Mouse (Mus musculus) embryonic facial prominence, embryonic 11.5 days (tissue): ENCODE measurements around the gene Clip2. TPM values are rescaled to one million over a fixed set of nuclear protein-coding genes. Genes with fewer than 3 reads are reported as not detected.

Experiments
- ATAC-seq: fragments of 200-750 bp; cut with Nextera tagmentation; replicated peaks from 2 replicates; pipeline ENCODE4 v1.8.0; 2017; ENCODE audit warnings: low read depth; ENCODE audit not compliant: insufficient number of reproducible peaks, low FRiP score, low TSS enrichment
- DNase-seq: peaks from one replicate; pipeline ENCODE4 v3.0.0-alpha.2; 2015; ENCODE audit warnings: low spot score
- H3K27ac ChIP-seq: fragments of 300-500 bp; sonication (generic); replicated peaks from 2 replicates; pipeline ENCODE4 v1.5.1; 2014; ENCODE audit warnings: mild to moderate bottlenecking, low read depth, low read length, control low read depth
- H3K27me3 ChIP-seq: fragments of 300-500 bp; sonication (generic); 2 replicates; pipeline ENCODE4 v1.6.1; 2014; ENCODE audit warnings: mild to moderate bottlenecking, low read length, moderate library complexity, mixed read lengths; ENCODE audit not compliant: control insufficient read depth, insufficient read depth
- H3K36me3 ChIP-seq: fragments of 300-500 bp; sonication (generic); replicated peaks from 2 replicates; pipeline ENCODE4 v1.6.1; 2014; ENCODE audit warnings: low read depth, mild to moderate bottlenecking, low read length, moderate library complexity, mixed read lengths; ENCODE audit not compliant: control insufficient read depth, insufficient read depth
- H3K4me1 ChIP-seq: fragments of 300-500 bp; sonication (generic); 2 replicates; pipeline ENCODE4 v1.6.1; 2014; ENCODE audit warnings: low read length, mixed read lengths; ENCODE audit not compliant: control insufficient read depth, insufficient read depth
- H3K4me2 ChIP-seq: fragments of 300-500 bp; sonication (generic); 2 replicates; pipeline ENCODE4 v1.6.1; 2014; ENCODE audit warnings: low read depth, mild to moderate bottlenecking, control low read depth, low read length, moderate library complexity
- H3K4me3 ChIP-seq: fragments of 300-500 bp; sonication (generic); 2 replicates; pipeline ENCODE4 v1.5.1; 2014; ENCODE audit warnings: low read depth, low read length, control low read depth
- H3K9ac ChIP-seq: fragments of 300-500 bp; sonication (generic); replicated peaks from 2 replicates; pipeline ENCODE4 v1.6.1; 2014; ENCODE audit warnings: mild to moderate bottlenecking, control low read depth, low read length
- H3K9me3 ChIP-seq: fragments of 300-500 bp; sonication (generic); replicated peaks from 2 replicates; pipeline ENCODE4 v1.6.1; 2016; ENCODE audit warnings: mild to moderate bottlenecking, low read length, inconsistent platforms, mixed read lengths; ENCODE audit not compliant: control insufficient read depth
- WGBS: fragments of 180-500 bp; shearing (Covaris S2); extraction: QIAGEN DNeasy Blood & Tissue Kit; methylation state at CpG from one replicate; pipeline ENCODE4 v1.1.7; 2014; 5-methylcytosine and 5-hydroxymethylcytosine counted together
- polyA plus RNA-seq: library from polyadenylated mRNA; unstranded; fragments of >200 nt; fragmentation: Nextera tagmentation; extraction: Ambion mirVana; gene quantifications from 2 replicates; pipeline ENCODE4 v1.2.1, GENCODE M21; 2014

Gene Clip2
- polyA plus RNA-seq, 1 experiment from 2014 or later = 4.6 TPM

DNA sequence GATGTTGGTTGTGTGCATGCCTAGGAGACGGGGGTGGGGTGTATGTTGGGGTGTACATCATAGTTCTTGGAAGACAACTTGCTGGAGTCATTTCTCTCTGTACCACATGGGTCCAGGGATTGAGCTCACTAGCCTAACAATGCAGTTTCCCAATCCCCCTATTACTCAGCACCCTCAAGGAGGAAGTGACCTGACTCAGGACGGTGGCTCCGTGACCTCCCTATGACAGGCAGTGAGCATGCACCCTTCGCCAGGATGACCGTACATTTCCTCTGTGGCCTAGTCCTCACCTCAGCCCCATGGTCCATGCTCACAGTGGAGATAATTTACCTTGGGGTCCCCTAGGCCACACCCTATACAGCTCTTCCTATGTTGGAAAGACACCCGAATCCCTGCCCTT lies 19.8 kb downstream of the Clip2 start:
- no peak overlapping the region for H3K27ac ChIP-seq
- no peak for DNase-seq
- no peak overlapping the region for H3K9ac ChIP-seq
- no peaks in the 10 kb centered on the region; the same call in 1 of the 2 replicates for H3K4me1 ChIP-seq
- no peaks in the 10 kb centered on the region for H3K9me3 ChIP-seq
- H3K36me3 ChIP-seq = no peaks in the 10 kb centered on the region; the same call in 1 of the 2 replicates
- H3K27me3 ChIP-seq = no peaks in the 10 kb centered on the region
- H3K4me3 ChIP-seq = no peak overlapping the region
- H3K4me2 ChIP-seq = no peak overlapping the region
- ATAC-seq = no peak
- WGBS = 97% methylated on average over 6 of the region's 6 CpGs

GRCm38 (mm10) chr5:134531585-134531984 lies 20.6 kb downstream of the Clip2 start:
- no peaks in the 10 kb centered on the region; the same call in 1 of the 2 replicates for H3K36me3 ChIP-seq
- no peak overlapping the region for H3K27ac ChIP-seq
- H3K4me2 ChIP-seq = no peak overlapping the region
- DNase-seq = no peak
- H3K4me1 ChIP-seq = no peaks in the 10 kb centered on the region; the same call in 1 of the 2 replicates
- H3K27me3 ChIP-seq = no peaks in the 10 kb centered on the region
- WGBS = 86% methylated on average over 9 of the region's 9 CpGs
- no peak overlapping the region for H3K9ac ChIP-seq
- ATAC-seq = no peak
- H3K4me3 ChIP-seq = no peak overlapping the region
- H3K9me3 ChIP-seq = no peaks in the 10 kb centered on the region

GRCm38 (mm10) chr5:134530830-134531229 lies 21.4 kb downstream of the Clip2 start:
- H3K36me3 ChIP-seq = no peaks in the 10 kb centered on the region; the same call in 1 of the 2 replicates
- H3K9me3 ChIP-seq = no peaks in the 10 kb centered on the region
- no peak for DNase-seq
- H3K27me3 ChIP-seq = no peaks in the 10 kb centered on the region
- no peak overlapping the region for H3K9ac ChIP-seq
- H3K4me1 ChIP-seq = no peaks in the 10 kb centered on the region; the same call in 1 of the 2 replicates
- WGBS = 74% methylated on average over 7 of the region's 7 CpGs
- H3K4me3 ChIP-seq = no peak overlapping the region
- H3K4me2 ChIP-seq = no peak overlapping the region
- H3K27ac ChIP-seq = no peak overlapping the region
- ATAC-seq = no peak

DNA sequence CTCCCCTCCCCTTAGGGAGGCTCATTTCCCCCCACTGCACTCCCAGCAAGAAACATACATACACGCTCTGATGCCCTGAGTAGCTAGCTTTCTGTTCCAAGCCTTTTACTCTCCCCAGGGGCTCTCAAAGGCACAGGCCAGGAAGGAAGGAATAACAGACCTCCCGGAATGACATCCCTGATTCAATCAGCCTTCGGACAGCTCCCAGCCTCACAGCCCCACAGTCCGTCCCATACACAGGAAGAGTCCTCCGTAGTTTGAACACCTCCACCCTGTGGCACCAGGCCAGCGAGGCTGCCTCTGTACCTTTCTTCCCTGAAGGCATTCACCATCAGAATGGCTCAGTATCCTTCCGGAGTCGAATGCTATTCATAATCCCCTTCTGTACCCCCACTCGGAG lies 23.7 kb downstream of the Clip2 start:
- H3K9me3 ChIP-seq = no peaks in the 10 kb centered on the region
- no peak overlapping the region for H3K4me2 ChIP-seq
- H3K36me3 ChIP-seq = no peaks in the 10 kb centered on the region; the same call in 1 of the 2 replicates
- WGBS = 31% methylated on average over 9 of the region's 9 CpGs
- no peaks in the 10 kb centered on the region; the same call in 1 of the 2 replicates for H3K4me1 ChIP-seq
- no peak for ATAC-seq
- DNase-seq = no peak
- no peaks in the 10 kb centered on the region for H3K27me3 ChIP-seq
- H3K27ac ChIP-seq = no peak overlapping the region
- H3K9ac ChIP-seq = no peak overlapping the region
- H3K4me3 ChIP-seq = no peak overlapping the region

DNA sequence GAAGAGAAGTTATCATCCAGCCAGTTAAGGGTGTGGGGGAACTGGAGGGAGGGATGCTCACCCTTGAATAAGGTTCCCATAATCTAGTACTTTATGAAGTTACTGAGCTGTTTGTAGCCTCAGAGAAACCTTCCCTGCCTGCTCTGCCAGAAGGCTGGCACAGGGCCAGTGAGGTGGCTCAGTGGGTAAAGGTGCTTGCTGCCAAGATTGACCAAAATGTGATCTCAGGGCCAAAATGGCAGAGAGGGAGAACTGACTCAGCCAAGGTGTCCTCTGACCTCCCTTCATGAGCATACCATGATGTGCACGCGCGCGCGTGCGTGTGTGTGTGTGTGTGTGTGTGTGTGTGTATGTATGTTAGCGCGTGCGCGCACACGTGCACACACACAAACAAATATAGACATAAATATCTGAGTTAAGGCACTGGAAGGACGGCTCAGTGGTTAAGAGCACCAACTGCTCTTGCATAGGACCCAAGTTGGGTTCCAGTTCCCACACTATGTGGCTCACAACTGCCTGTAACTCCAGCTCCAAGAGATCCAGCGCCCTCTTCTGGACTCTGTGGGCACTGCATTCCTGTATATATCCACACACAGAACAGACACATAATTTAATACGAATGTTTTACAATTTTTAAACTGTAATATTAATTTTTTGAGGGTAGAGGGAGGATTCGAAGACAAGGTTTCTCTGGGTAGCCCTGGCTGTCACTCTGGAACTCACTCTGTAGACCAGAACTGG lies 26.1 kb downstream of the Clip2 start:
- no peak overlapping the region for H3K4me2 ChIP-seq
- H3K36me3 ChIP-seq = peaks cover 2% of the 10 kb centered on the region
- H3K27me3 ChIP-seq = no peaks in the 10 kb centered on the region
- ATAC-seq = no peak
- H3K4me3 ChIP-seq = no peak overlapping the region
- H3K9ac ChIP-seq = no peak overlapping the region
- H3K4me1 ChIP-seq = no peaks in the 10 kb centered on the region; the same call in 1 of the 2 replicates
- 92% methylated on average over 15 of the region's 15 CpGs for WGBS
- H3K27ac ChIP-seq = no peak overlapping the region
- DNase-seq = no peak
- no peaks in the 10 kb centered on the region for H3K9me3 ChIP-seq

GRCm38 (mm10) chr5:134523728-134524127 lies 28.5 kb downstream of the Clip2 start:
- Histone ChIP-seq H3K4me2 (no peak overlapping the region), H3K4me3 (no peak overlapping the region), H3K9ac (no peak overlapping the region), H3K4me1 (no peaks in the 10 kb centered on the region), H3K36me3 (peaks cover 2% of the 10 kb centered on the region), H3K9me3 (no peaks in the 10 kb centered on the region), H3K27ac (no peak overlapping the region), H3K27me3 (no peaks in the 10 kb centered on the region)
- no peak for ATAC-seq
- 87% methylated on average over 5 of the region's 5 CpGs for WGBS
- no peak for DNase-seq

DNA sequence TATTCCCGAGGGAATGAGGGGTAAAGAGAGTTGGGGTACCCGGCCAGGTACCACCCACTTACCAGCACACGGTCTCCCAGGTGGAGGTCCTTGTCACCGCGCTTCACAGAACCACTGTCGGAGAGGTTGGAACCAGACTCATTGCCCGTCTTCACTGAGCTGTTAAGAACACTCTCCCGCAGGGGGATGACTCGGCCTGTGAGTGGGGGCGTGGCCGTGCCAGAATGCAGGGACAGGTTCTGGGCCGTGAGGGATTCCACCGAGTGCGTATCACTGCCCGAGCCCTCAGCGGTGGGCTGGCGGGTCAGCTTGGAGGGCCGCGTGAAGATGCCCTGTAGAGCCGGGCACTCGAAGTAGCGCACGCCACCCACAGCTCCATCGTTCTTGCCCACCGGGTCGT lies 29.7 kb downstream of the Clip2 start:
- Histone ChIP-seq H3K36me3 (peaks cover 6% of the 10 kb centered on the region), H3K9ac (no peak overlapping the region), H3K4me3 (no peak overlapping the region), H3K4me1 (no peaks in the 10 kb centered on the region), H3K27ac (no peak overlapping the region), H3K9me3 (no peaks in the 10 kb centered on the region), H3K4me2 (no peak overlapping the region), H3K27me3 (no peaks in the 10 kb centered on the region)
- DNase-seq (no peak), ATAC-seq (no peak)
- 96% methylated on average over 26 of the region's 26 CpGs for WGBS

DNA sequence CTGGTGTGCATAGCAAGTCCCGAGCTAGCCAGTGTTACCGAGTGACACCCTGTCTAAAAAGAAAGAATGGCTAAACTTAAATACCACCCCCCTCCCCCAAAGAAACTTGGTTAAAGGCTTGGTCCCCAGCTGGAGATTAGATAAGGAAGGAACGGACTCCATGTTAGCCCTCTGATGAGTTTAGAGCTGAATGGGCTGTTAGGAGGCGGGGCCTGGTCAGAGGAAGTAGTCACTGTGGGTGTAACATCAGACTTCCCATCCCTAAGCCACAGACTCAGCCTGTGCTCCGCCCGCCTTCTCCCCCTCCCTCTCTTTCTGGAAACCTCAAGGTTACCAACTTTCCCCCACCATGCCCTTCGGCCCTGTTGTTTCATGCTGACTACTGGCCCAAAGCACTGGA lies 30.4 kb downstream of the Clip2 start:
- H3K9me3 ChIP-seq = no peaks in the 10 kb centered on the region
- ATAC-seq = no peak

More for the DNA sequence above, 30.4 kb downstream of the Clip2 start:
- Histone ChIP-seq H3K9ac (no peak overlapping the region), H3K4me1 (no peaks in the 10 kb centered on the region), H3K4me2 (no peak overlapping the region), H3K27ac (no peak overlapping the region), H3K4me3 (no peak overlapping the region), H3K27me3 (no peaks in the 10 kb centered on the region), H3K36me3 (peaks cover 11% of the 10 kb centered on the region)
- DNase-seq = no peak
- 91% methylated on average over 7 of the region's 7 CpGs for WGBS
